Mouse (Mus musculus) ovary, postnatal 36 days (tissue): ENCODE data around the gene Ppp1r16b.
A peak's percentile ranks its signal among the peaks of the same experiment; 100 is the strongest.
"Not testable (repeated sequence)": the region's sequence is repeated elsewhere in the genome, so short reads cannot be mapped to it uniquely, and the experiment has no call there.

ENCODE experiments used
- DNase-seq: peaks from one replicate; pipeline ENCODE4 v3.0.0; 2022; ENCODE audit warnings: low spot score, mixed read lengths

Ppp1r16b gene

GRCm38 (mm10) chr2:158723806-158724205 lies 58.6 kb downstream of the Ppp1r16b start:
- DNase-seq: no peak

- no peak for DNase-seq
These were observed 61.1 kb downstream of the Ppp1r16b start for GRCm38 (mm10) chr2:158726252-158726651.

- no peak for DNase-seq
These were observed 63.0 kb downstream of the Ppp1r16b start for GRCm38 (mm10) chr2:158728061-158728815.

GRCm38 (mm10) chr2:158730896-158731295 lies 65.7 kb downstream of the Ppp1r16b start:
- no peak for DNase-seq

GRCm38 (mm10) chr2:158732521-158732920 lies 67.3 kb downstream of the Ppp1r16b start:
- no peak for DNase-seq

- no peak for DNase-seq
These were observed 67.9 kb downstream of the Ppp1r16b start for GRCm38 (mm10) chr2:158733136-158733535.

DNA sequence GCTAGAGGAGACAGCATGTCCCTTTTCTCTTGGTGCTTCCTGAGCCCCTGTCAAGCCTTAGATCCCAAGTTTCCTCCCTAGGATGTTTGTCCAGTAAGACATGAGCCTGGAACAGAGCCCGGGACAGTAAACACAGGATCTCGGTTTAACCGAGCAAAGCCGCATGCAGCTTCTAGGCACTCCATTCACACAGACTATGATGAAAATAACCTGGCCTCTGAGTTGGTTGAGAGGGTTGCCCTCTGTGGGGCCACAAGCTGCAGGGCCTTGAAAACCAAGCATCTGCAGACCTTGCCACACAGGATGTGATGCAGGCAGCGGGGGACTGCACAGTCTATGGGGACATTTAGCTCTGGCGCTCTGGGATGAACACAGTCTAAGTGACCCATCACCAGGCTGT lies 68.7 kb downstream of the Ppp1r16b start:
- no peak for DNase-seq

DNA sequence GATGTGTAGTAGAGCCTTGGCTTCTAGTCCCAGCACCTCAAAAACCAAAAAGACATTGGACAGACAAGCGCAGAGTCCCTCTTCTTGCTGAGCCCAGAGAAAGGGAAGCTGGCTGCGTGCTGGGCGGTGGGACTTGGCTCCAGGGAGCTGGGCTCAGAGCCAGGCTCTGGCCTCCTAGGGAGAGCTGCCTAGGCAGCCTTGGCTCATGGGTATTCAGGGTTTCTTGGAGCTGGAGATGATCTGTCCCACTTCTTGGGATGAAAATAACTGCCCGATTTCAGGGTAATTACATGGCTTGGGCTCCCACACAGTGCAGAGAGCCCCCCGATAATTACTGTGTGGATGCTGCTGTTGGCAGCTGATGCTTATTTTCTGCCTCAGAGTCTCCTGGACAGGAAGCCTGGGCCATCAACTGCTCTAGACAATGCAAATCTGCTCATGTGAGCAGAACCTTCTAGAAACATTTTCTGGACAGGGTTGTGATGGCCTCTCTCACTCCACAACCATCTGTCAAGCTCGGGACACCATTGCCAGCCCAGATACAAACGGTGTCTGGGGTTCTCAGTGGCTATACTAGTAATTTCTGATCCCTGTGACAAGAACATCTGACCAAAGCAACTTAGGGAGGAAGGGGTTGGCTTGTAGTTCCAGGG lies 69.4 kb downstream of the Ppp1r16b start:
- DNase-seq: peak; percentile 62

- no peak for DNase-seq
These were observed 70.1 kb downstream of the Ppp1r16b start for GRCm38 (mm10) chr2:158735340-158735739.

- DNase-seq: not testable (repeated sequence)
These were observed 71.0 kb downstream of the Ppp1r16b start for GRCm38 (mm10) chr2:158736247-158736646.

DNA sequence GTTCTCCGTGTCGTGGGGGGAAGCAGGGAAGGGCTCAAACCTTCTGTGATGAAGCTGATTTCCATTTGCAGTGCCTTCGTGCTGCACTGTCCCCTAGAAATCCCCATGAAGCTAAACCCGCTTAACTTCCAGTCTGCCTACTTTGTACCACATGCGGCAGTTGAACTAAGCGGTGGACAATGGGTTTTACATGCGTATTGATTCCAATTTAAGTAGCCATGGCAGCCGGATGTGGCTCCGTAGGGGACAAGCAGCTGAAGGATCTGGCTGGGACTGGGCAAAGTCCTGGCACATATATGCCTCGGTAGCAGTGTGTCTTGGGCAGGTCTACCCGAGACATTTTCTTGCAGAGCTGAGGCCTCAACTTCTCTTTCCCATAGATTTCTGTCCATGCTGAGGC lies 73.4 kb downstream of the Ppp1r16b start:
- DNase-seq: no peak

- no peak for DNase-seq
These were observed 73.9 kb downstream of the Ppp1r16b start for GRCm38 (mm10) chr2:158739113-158739512.

DNA sequence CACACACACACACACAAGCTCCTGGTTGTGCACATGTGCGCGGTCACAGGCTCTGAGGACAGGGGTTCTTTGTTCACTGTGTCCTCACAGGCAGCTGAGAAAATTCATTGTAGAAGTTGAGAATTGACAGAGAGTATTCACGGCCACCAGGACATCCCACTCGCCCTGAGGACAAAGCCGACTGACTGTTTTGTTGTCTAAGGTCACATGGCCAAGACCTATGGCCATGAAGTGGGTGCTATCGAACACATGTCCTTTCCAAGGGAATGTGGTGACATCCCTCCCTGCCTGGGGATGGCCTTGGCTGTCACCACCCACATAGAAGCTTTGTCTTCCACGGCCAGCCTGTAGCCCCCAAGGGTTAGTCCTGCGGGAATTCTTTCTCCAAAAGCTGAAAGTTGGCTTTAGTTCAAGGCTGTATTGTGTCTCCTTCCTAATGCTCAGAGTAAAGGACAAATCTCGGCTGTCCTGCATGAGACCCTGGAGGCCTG lies 75.9 kb downstream of the Ppp1r16b start:
- DNase-seq: peak; percentile 68

GRCm38 (mm10) chr2:158742431-158742830 lies 77.2 kb downstream of the Ppp1r16b start:
- no peak for DNase-seq

DNA sequence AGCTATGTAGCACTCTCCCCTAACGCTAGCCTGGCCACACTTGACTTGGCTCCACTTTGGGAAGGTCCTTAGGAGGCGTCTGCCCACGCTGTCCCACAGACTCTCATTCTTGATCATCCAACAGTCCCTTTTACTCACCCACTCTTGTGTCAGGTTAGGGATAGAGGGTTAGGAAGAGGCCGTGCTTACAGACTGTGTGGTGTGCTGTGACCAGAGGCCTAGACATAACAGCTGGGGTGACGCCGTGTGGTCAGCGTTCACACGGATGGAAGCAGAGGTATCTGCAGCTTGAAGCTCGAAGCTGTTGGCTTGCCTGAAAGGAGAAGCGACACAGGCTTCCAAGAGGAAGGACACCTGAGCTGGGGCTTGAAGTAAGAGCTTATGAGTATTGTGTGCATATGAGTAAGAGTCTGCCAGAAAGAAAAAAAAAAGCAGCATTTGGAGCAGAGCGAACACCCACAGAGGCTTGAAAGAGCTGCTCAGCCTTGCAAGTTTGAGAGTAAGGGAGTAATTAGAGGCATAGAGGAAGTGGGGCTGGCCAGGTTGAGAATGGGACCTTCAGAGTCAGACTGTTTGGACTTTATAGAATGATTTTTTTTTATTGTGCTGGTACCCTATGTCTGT lies 78.4 kb downstream of the Ppp1r16b start:
- no peak for DNase-seq

GRCm38 (mm10) chr2:158745049-158745482 lies 79.9 kb downstream of the Ppp1r16b start:
- no peak for DNase-seq

DNA sequence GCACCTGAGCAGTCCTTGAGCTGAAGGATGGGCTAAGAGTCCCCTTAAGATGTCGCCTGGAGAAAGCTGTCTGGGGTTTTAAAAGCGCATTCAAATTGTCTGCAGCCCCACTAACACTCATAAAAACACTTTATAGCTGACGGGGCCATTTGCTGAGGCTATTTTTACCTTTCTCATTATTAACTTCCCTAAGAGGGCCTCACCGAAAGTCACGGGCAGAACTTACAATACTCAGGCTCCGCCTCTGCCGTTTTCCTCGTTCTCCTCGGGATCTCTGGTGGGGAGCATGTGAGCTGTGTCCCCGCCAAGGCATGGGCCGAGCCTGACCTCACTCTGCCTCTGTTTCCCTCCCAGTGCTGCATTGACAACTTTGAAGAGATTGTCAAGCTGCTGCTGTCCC lies 81.0 kb downstream of the Ppp1r16b start:
- no peak for DNase-seq

GRCm38 (mm10) chr2:158749366-158749765 lies 84.2 kb downstream of the Ppp1r16b start:
- no peak for DNase-seq

GRCm38 (mm10) chr2:158760231-158760630 lies 95.0 kb downstream of the Ppp1r16b start:
- no peak for DNase-seq

DNA sequence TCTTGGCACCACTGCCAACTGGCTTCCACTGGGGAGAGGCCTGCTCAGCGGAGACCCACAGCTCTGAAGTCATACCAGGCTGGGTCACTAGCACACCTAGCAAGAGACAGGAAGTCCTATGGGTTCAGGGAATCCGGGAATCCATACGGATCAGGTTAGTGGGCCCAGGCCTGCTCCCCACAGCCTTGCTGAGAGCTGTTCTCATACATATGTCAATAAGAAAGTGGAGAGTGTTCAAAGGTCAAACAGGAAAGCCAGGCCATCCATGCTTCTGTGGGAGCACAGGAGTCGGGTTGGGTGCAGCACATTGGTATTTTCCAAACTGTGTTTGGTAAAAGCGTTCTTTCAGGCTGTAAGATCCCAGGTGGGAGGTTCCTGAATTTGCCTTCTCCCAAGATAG lies 97.1 kb downstream of the Ppp1r16b start:
- DNase-seq: no peak

DNA sequence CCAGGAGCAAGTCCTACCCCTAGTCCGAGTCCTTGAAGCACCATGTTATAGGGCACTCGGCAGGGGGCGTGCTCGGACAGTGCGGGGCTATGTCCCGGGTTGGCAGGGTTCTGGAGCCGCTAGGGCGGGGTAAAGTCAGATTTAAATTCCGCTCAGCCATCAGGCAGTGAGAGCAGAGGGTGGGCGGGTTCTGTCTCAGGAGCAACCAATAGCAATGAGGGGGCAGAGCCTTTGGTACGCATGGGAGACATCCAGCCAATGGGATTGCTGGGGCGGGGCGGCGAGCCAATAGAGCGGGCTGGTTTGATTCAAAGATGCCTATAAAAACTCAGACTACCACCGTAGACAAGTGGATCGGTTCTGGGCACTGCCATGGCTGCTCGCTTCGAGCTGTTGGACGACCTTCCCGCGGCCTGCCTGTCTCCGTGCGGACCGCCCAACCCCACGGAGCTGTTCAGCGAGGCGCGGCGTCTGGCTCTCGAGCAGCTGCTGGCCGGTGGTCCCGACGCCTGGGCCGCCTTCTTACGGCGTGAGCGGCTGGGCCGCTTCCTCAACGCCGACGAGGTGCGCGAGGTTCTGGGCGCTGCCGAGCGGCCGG lies 102.6 kb downstream of the Ppp1r16b start, which contains the start of gene Fam83d:
Gene Fam83d (plus strand): TSS at position 352 of the 598 bp plus-strand sequence.
- DNase-seq: peak; percentile 93

DNA sequence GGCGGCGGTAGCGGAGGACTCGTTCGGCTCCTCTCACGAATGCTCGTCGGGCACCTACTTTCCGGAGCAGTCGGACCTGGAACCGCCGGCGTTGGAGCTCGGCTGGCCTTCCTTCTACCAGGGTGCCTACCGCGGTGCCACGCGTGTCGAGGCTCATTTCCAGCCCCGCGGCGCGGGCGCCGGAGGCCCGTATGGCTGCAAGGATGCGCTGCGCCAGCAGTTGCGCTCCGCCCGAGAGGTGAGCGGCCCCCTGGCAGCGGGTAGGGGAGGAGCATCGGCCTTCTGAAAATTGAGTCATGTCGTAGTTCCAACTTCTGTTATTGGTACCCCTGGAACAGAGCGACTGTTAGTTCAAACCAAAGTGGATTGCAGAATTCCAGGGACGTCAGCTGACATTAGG lies 103.2 kb downstream of the Ppp1r16b start:
- peak; percentile 52 for DNase-seq
